Mouse (Mus musculus): ENCODE measurements around the gene Pdia5. TPM values are rescaled to one million over a fixed set of nuclear protein-coding genes. Genes with fewer than 3 reads are reported as not detected.

Gene Pdia5
- total RNA-seq, 2 experiments from 2014 or later = 12.4 to 13.2 TPM

GRCm38 (mm10) chr16:35357449-35357848, 133.2 kb downstream of the Pdia5 start:
- DNase-seq = no peak

Small RNA genes within 50 kb of the gene (microRNA-seq; reads per million reads assigned to microRNA genes)
- gene Gm25548 = 0 reads per million in 2 experiments

Other genes with a start within 250 kb of the Pdia5 start
- gene Sec22a, start 127.0 kb downstream of the Pdia5 start, total RNA-seq (2021) = 10 to 100 TPM; 16.7 to 18.3 TPM
- gene Sema5b, start 50.3 kb upstream of the Pdia5 start, total RNA-seq (2021) = 1 to 10 TPM; 2.1 to 2.8 TPM

All from heart, postnatal 4 days (tissue).